Mouse (Mus musculus) ES-Bruce4 (cell line): ENCODE measurements around the gene Cdc7.

Source experiments
- CTCF ChIP-seq: IDR thresholded peaks from one replicate; pipeline ENCODE4 v1.8.1; 2011; ENCODE audit warnings: low read depth, low read length
- EP300 ChIP-seq: IDR thresholded peaks from 2 replicates; pipeline ENCODE4 v1.6.1; 2011; ENCODE audit warnings: low read depth, low read length; ENCODE audit not compliant: insufficient read depth
- POLR2A ChIP-seq: IDR thresholded peaks from one replicate; pipeline ENCODE4 v1.8.1; 2011; ENCODE audit warnings: low read length; ENCODE audit not compliant: insufficient read depth

- TF ChIP-seq CTCF (no peak), EP300 (no peak), POLR2A (no peak)
These were observed 47.4 kb downstream of the Cdc7 start for GRCm38 (mm10) chr5:107011316-107012029.
